Mouse (Mus musculus) CH12.LX (cell line): Measurements from ENCODE around the gene Lamtor3.

Experiments
- POLR2A ChIP-seq: IDR thresholded peaks from 2 replicates; pipeline ENCODE4 v1.6.1; 2011; ENCODE audit warnings: low read depth, mild to moderate bottlenecking, improper control_type of control experiment, low read length
- SIN3A ChIP-seq: IDR thresholded peaks from 2 replicates; pipeline ENCODE4 v1.6.1; 2012; ENCODE audit warnings: low read length, improper control_type of control experiment, inconsistent platforms
- TCF12 ChIP-seq: IDR thresholded peaks from 2 replicates; pipeline ENCODE4 v1.6.1; 2014; ENCODE audit warnings: low read depth, mild to moderate bottlenecking, inconsistent platforms, low read length, improper control_type of control experiment

DNA sequence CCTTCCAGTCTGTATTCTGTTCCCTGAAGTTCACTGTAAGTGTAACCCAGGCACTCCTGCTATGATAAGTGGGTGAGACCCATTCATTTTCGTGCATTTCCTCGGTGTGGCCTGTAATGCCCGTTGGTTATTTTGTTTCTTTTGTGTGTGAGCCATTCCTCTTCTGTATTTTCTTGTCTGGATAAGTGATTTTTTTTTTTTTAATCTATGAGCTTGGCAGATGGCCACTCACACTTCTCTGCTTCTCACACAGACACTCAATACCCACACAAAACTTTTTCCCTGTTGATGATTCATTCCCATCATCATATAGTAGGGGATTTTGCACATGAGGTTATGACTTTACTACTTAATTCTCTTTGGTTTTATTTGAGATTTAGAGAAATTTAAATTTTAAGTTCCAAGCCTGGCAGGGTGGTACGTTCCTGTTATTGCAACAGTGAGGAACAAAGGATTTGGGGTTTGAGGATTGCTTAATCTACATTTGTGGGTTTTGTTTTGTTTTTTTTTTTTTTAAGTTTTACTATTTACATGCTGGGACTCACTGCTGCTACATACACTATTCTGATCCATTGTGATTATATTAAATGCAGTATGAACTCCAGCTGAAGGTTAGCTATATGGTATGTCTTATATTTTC lies 38.1 kb upstream of the Lamtor3 start:
- TF ChIP-seq TCF12 (no peak), SIN3A (no peak), POLR2A (no peak)
